Mouse (Mus musculus): ENCODE measurements around the gene Cdc7. TPM values are rescaled to one million over a fixed set of nuclear protein-coding genes. Genes with fewer than 3 reads are reported as not detected.
A peak's percentile ranks its signal among the peaks of the same experiment; 100 is the strongest.
"Not testable (repeated sequence)": the region's sequence is repeated elsewhere in the genome, so short reads cannot be mapped to it uniquely, and the experiment has no call there.

The Cdc7 gene
- polyA plus RNA-seq, 1 experiment from 2014 or later, result 39.3 TPM

- H3K4me1 ChIP-seq (replicated peaks; ENCODE audit: control insufficient read depth, insufficient read depth, low read length), result peaks cover 10% of the 10 kb centered on the region
- no peak overlapping the region for H3K4me3 ChIP-seq (replicated peaks; ENCODE audit: low read length)
- H3K9ac ChIP-seq, result no peak overlapping the region
- H3K4me2 ChIP-seq (replicated peaks), result no peak overlapping the region
- no peak for DNase-seq (ENCODE audit: low spot score)
- no peaks in the 10 kb centered on the region for H3K36me3 ChIP-seq (replicated peaks; ENCODE audit: control insufficient read depth, insufficient read depth)
- no peaks in the 10 kb centered on the region for H3K9me3 ChIP-seq (ENCODE audit: control insufficient read depth, low read length)
- WGBS, result 85% methylated on average over 2 of the region's 2 CpGs
- H3K27me3 ChIP-seq (ENCODE audit: control insufficient read depth, insufficient read depth, low read length), result no peaks in the 10 kb centered on the region
- no peak overlapping the region for H3K27ac ChIP-seq
- no peak for ATAC-seq (ENCODE audit: low FRiP score)
Observed at GRCm38 (mm10) chr5:106960451-106960850, 3.7 kb upstream of the Cdc7 start.

- peak overlapping the region; percentile 81 for H3K27ac ChIP-seq
- no peaks in the 10 kb centered on the region for H3K27me3 ChIP-seq (ENCODE audit: control insufficient read depth, insufficient read depth, low read length)
- H3K36me3 ChIP-seq (replicated peaks; ENCODE audit: control insufficient read depth, insufficient read depth), result peaks cover 13% of the 10 kb centered on the region
- peaks cover 10% of the 10 kb centered on the region for H3K4me1 ChIP-seq (replicated peaks; ENCODE audit: control insufficient read depth, insufficient read depth, low read length)
- peak overlapping the region; percentile 95 for H3K4me3 ChIP-seq (replicated peaks; ENCODE audit: low read length)
- DNase-seq (ENCODE audit: low spot score) (no peak), ATAC-seq (ENCODE audit: low FRiP score) (peak; percentile 94)
- H3K4me2 ChIP-seq (replicated peaks), result peak overlapping the region; percentile 91
- WGBS, result under 1% methylated on average over 41 of the region's 41 CpGs
- H3K9me3 ChIP-seq (ENCODE audit: control insufficient read depth, low read length), result no peaks in the 10 kb centered on the region
- peak overlapping the region; percentile 88 for H3K9ac ChIP-seq
Observed at GRCm38 (mm10) chr5:106964513-106965014, 442 bp downstream of the Cdc7 start.

GRCm38 (mm10) chr5:106966443-106966842, 2.3 kb downstream of the Cdc7 start:
- H3K4me3 ChIP-seq (replicated peaks; ENCODE audit: low read length), result no peak overlapping the region
- no peaks in the 10 kb centered on the region for H3K9me3 ChIP-seq (ENCODE audit: control insufficient read depth, low read length)
- H3K36me3 ChIP-seq (replicated peaks; ENCODE audit: control insufficient read depth, insufficient read depth), result peaks cover 32% of the 10 kb centered on the region
- WGBS, result 96% methylated on average over 3 of the region's 3 CpGs
- H3K4me1 ChIP-seq (replicated peaks; ENCODE audit: control insufficient read depth, insufficient read depth, low read length), result peaks cover 10% of the 10 kb centered on the region
- no peak overlapping the region for H3K4me2 ChIP-seq (replicated peaks)
- H3K27me3 ChIP-seq (ENCODE audit: control insufficient read depth, insufficient read depth, low read length), result no peaks in the 10 kb centered on the region
- ATAC-seq (ENCODE audit: low FRiP score), result no peak
- no peak overlapping the region for H3K27ac ChIP-seq
- no peak overlapping the region for H3K9ac ChIP-seq
- no peak for DNase-seq (ENCODE audit: low spot score)

GRCm38 (mm10) chr5:106967578-106967977, 3.5 kb downstream of the Cdc7 start:
- H3K4me3 ChIP-seq (replicated peaks; ENCODE audit: low read length), result no peak overlapping the region

GRCm38 (mm10) chr5:106973883-106974282, 9.8 kb downstream of the Cdc7 start:
- Histone ChIP-seq H3K9me3 (ENCODE audit: control insufficient read depth, low read length) (no peaks in the 10 kb centered on the region), H3K4me2 (replicated peaks) (no peak overlapping the region), H3K27me3 (ENCODE audit: control insufficient read depth, insufficient read depth, low read length) (no peaks in the 10 kb centered on the region), H3K36me3 (replicated peaks; ENCODE audit: control insufficient read depth, insufficient read depth) (peaks cover 95% of the 10 kb centered on the region), H3K9ac (no peak overlapping the region), H3K4me3 (replicated peaks; ENCODE audit: low read length) (no peak overlapping the region), H3K4me1 (replicated peaks; ENCODE audit: control insufficient read depth, insufficient read depth, low read length) (no peaks in the 10 kb centered on the region), H3K27ac (no peak overlapping the region)
- DNase-seq (ENCODE audit: low spot score) (no peak), ATAC-seq (ENCODE audit: low FRiP score) (no peak)
- 94% methylated on average over 7 of the region's 7 CpGs for WGBS

More at GRCm38 (mm10) chr5:106967578-106967977, 3.5 kb downstream of the Cdc7 start:
- no peak overlapping the region for H3K27ac ChIP-seq
- H3K4me2 ChIP-seq (replicated peaks), result no peak overlapping the region
- no peak for ATAC-seq (ENCODE audit: low FRiP score)
- no peak for DNase-seq (ENCODE audit: low spot score)
- 89% methylated on average over 1 of the region's 1 CpGs for WGBS
- H3K36me3 ChIP-seq (replicated peaks; ENCODE audit: control insufficient read depth, insufficient read depth), result peaks cover 40% of the 10 kb centered on the region
- H3K27me3 ChIP-seq (ENCODE audit: control insufficient read depth, insufficient read depth, low read length), result no peaks in the 10 kb centered on the region
- no peaks in the 10 kb centered on the region for H3K9me3 ChIP-seq (ENCODE audit: control insufficient read depth, low read length)
- H3K9ac ChIP-seq, result no peak overlapping the region
- peaks cover 10% of the 10 kb centered on the region for H3K4me1 ChIP-seq (replicated peaks; ENCODE audit: control insufficient read depth, insufficient read depth, low read length)

- H3K4me1 ChIP-seq (replicated peaks; ENCODE audit: control insufficient read depth, insufficient read depth, low read length), result no peaks in the 10 kb centered on the region
- no peak overlapping the region for H3K4me2 ChIP-seq (replicated peaks)
- DNase-seq (ENCODE audit: low spot score) (no peak), ATAC-seq (ENCODE audit: low FRiP score) (no peak)
- no peaks in the 10 kb centered on the region for H3K27me3 ChIP-seq (ENCODE audit: control insufficient read depth, insufficient read depth, low read length)
- WGBS, result 93% methylated on average over 7 of the region's 7 CpGs
- no peaks in the 10 kb centered on the region for H3K9me3 ChIP-seq (ENCODE audit: control insufficient read depth, low read length)
- H3K27ac ChIP-seq, result no peak overlapping the region
- H3K9ac ChIP-seq, result no peak overlapping the region
- no peak overlapping the region for H3K4me3 ChIP-seq (replicated peaks; ENCODE audit: low read length)
- peaks cover 91% of the 10 kb centered on the region for H3K36me3 ChIP-seq (replicated peaks; ENCODE audit: control insufficient read depth, insufficient read depth)
Observed at GRCm38 (mm10) chr5:106979156-106979555, 15.0 kb downstream of the Cdc7 start.

- H3K9ac ChIP-seq, result no peak overlapping the region
- no peak overlapping the region for H3K4me3 ChIP-seq (replicated peaks; ENCODE audit: low read length)
- H3K4me2 ChIP-seq (replicated peaks), result no peak overlapping the region
- WGBS, result 85% methylated on average over 7 of the region's 7 CpGs
- ATAC-seq (ENCODE audit: low FRiP score) (no peak), DNase-seq (ENCODE audit: low spot score) (no peak)
- H3K4me1 ChIP-seq (replicated peaks; ENCODE audit: control insufficient read depth, insufficient read depth, low read length), result no peaks in the 10 kb centered on the region
- H3K27ac ChIP-seq, result no peak overlapping the region
- H3K27me3 ChIP-seq (ENCODE audit: control insufficient read depth, insufficient read depth, low read length), result no peaks in the 10 kb centered on the region
- no peaks in the 10 kb centered on the region for H3K9me3 ChIP-seq (ENCODE audit: control insufficient read depth, low read length)
- H3K36me3 ChIP-seq (replicated peaks; ENCODE audit: control insufficient read depth, insufficient read depth), result peaks cover 74% of the 10 kb centered on the region
Observed at GRCm38 (mm10) chr5:106982298-106982952, 18.3 kb downstream of the Cdc7 start.

- not testable (repeated sequence) for H3K9ac ChIP-seq; H3K4me2 ChIP-seq (replicated peaks); H3K9me3 ChIP-seq (ENCODE audit: control insufficient read depth, low read length); H3K27me3 ChIP-seq (ENCODE audit: control insufficient read depth, insufficient read depth, low read length); ATAC-seq (ENCODE audit: low FRiP score); DNase-seq (ENCODE audit: low spot score); H3K4me1 ChIP-seq (replicated peaks; ENCODE audit: control insufficient read depth, insufficient read depth, low read length); H3K27ac ChIP-seq; H3K4me3 ChIP-seq (replicated peaks; ENCODE audit: low read length)
- 92% methylated on average over 3 of the region's 3 CpGs for WGBS
- peaks cover 50% of the 10 kb centered on the region for H3K36me3 ChIP-seq (replicated peaks; ENCODE audit: control insufficient read depth, insufficient read depth)
Observed at GRCm38 (mm10) chr5:106984934-106985333, 20.8 kb downstream of the Cdc7 start.

GRCm38 (mm10) chr5:106985594-106985993, 21.5 kb downstream of the Cdc7 start:
- no peaks in the 10 kb centered on the region for H3K27me3 ChIP-seq (ENCODE audit: control insufficient read depth, insufficient read depth, low read length)
- no peak overlapping the region for H3K27ac ChIP-seq
- no peak overlapping the region for H3K4me2 ChIP-seq (replicated peaks)
- ATAC-seq (ENCODE audit: low FRiP score) (no peak), DNase-seq (ENCODE audit: low spot score) (no peak)
- WGBS, result 73% methylated on average over 2 of the region's 2 CpGs
- no peak overlapping the region for H3K4me3 ChIP-seq (replicated peaks; ENCODE audit: low read length)
- H3K4me1 ChIP-seq (replicated peaks; ENCODE audit: control insufficient read depth, insufficient read depth, low read length), result no peaks in the 10 kb centered on the region
- H3K9me3 ChIP-seq (ENCODE audit: control insufficient read depth, low read length), result no peaks in the 10 kb centered on the region
- no peak overlapping the region for H3K9ac ChIP-seq
- H3K36me3 ChIP-seq (replicated peaks; ENCODE audit: control insufficient read depth, insufficient read depth), result peaks cover 45% of the 10 kb centered on the region
